Mouse (Mus musculus): Measurements from ENCODE around the gene Rassf3. TPM values are rescaled to one million over a fixed set of nuclear protein-coding genes. Genes with fewer than 3 reads are reported as not detected.
A peak's percentile ranks its signal among the peaks of the same experiment; 100 is the strongest.

The Rassf3 gene
- polyA plus RNA-seq, 1 experiment, result 2.0 TPM

DNA sequence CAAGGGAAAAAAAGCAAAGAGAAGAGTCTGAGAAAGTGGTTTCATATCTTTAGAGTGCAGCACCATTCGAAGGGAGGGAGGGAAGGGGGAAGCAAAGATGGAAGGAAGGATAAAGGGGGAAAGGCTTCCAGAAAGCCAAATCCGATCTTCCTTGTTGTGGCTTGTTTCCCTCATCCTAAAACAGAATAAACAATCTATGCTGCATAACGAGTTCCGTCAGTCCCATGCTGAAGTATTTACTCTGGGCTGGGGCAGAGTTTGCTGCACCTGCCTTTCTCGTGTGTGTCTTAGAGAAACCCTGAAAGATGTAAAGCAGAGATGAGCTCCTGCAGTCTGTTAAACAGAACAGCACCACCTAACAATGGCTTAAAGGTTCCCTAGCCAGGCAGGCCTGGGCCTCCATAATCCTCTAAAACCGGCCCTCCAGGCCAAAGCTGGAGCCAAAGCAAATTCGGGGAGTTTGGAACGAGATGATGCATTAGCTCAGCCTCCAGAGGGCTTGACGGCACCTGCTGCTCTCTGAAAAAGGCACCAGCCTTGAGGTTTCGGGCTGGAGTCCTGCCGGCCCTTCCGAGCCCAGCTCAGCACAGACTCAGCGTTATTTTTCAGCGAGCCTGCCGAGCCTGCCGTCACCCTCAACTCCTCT, 43.4 kb downstream of the Rassf3 start:
- Histone ChIP-seq H3K27me3 (ENCODE audit: control insufficient read depth, insufficient read depth, low read length) (no peaks in the 10 kb centered on the region), H3K27ac (ENCODE audit: control insufficient read depth, insufficient read depth, low read depth, low read length) (no peak overlapping the region), H3K4me3 (ENCODE audit: control insufficient read depth, low read depth, low read length) (no peak overlapping the region), H3K36me3 (ENCODE audit: control insufficient read depth, insufficient read depth, low read length) (no peaks in the 10 kb centered on the region), H3K4me1 (ENCODE audit: control insufficient read depth, insufficient read depth, low read length) (peaks cover 2% of the 10 kb centered on the region; the same call in 1 of the 2 replicates)
- TF ChIP-seq CTCF (IDR thresholded peaks at IDR 0.05; ENCODE audit: control insufficient read depth, insufficient read depth, insufficient replicate concordance, low read depth, low read length), result no peak
- no peak for TF ChIP-seq POLR2A (IDR thresholded peaks at IDR 0.05; ENCODE audit: control insufficient read depth, low read depth, low read length)

DNA sequence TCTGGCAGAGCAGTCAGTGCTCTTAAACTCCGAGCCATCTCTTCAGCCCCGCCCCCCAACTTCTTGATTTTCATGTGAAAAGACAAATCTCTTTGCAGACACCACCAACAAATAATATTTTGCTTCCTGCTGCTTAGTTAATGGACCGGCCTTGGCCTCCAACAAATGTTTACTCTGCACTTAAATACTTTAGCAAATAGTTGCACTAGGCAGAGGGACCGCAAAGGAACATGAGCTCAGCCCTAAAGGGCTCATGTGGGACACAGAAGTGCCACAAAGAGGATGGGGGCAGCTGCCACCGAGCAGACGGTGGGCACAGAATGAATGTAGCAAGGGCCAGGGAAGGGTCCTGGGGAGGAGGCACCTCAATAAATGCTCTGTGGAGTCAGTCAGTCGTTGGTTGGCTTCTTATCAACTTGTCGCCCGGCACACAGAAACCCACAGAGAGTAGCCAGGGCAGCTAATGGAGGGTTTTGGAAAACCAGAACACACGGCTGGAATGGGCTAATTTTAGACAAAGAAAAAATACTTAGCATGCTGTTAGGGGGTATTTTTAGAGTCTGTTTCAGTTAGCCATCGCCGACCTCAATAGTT, 44.0 kb downstream of the Rassf3 start:
- peak overlapping the region; percentile 63; the same call in 1 of the 2 replicates for H3K27ac ChIP-seq (ENCODE audit: control insufficient read depth, insufficient read depth, low read depth, low read length)

DNA sequence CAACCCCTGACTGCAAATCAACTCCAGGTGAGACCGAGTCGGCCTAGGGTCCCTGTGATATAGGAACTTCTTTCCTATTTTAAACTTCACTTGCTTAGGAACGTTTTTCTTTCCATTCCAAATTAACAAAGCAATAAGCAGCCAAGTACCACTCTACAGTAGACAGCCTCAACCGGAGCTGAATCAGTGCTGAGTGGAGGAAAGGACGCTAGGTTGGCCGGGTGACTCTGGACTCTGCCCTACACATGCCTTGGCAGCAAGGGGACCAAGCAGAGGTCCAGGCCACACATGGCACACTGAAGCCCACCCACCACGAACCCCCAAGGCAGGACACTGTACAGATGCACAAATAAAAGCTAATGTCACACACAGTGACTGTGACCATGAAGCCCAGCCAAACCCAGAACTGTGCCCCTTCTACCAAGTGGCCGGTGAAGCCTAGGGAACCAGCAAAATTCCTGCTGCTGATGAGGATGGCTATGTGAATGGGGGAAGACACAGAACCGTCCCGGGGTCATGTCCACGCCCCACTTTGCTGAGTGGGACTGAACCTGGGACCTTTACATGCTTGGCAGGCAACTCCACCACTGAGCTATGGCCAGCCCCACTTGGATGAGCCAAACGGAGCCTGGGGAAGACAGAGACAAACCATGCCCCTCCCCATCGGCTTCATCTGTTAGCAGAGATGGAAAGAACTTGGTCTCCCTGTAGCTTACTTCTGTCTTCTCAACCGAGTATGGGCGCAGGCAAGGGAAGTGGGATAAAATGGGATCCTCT, 45.2 kb downstream of the Rassf3 start:
- no peak overlapping the region for H3K4me3 ChIP-seq (ENCODE audit: control insufficient read depth, low read depth, low read length)
- peaks cover 2% of the 10 kb centered on the region; the same call in 1 of the 2 replicates for H3K4me1 ChIP-seq (ENCODE audit: control insufficient read depth, insufficient read depth, low read length)
- TF ChIP-seq POLR2A (IDR thresholded peaks at IDR 0.05; ENCODE audit: control insufficient read depth, low read depth, low read length), result no peak
- TF ChIP-seq CTCF (IDR thresholded peaks at IDR 0.05; ENCODE audit: control insufficient read depth, insufficient read depth, insufficient replicate concordance, low read depth, low read length), result no peak

More for the DNA sequence above, 44.0 kb downstream of the Rassf3 start:
- no peak for TF ChIP-seq CTCF (IDR thresholded peaks at IDR 0.05; ENCODE audit: control insufficient read depth, insufficient read depth, insufficient replicate concordance, low read depth, low read length)
- TF ChIP-seq POLR2A (IDR thresholded peaks at IDR 0.05; ENCODE audit: control insufficient read depth, low read depth, low read length), result no peak
- H3K27me3 ChIP-seq (ENCODE audit: control insufficient read depth, insufficient read depth, low read length), result no peaks in the 10 kb centered on the region
- H3K4me1 ChIP-seq (ENCODE audit: control insufficient read depth, insufficient read depth, low read length), result peaks cover 2% of the 10 kb centered on the region; the same call in 1 of the 2 replicates
- no peaks in the 10 kb centered on the region for H3K36me3 ChIP-seq (ENCODE audit: control insufficient read depth, insufficient read depth, low read length)
- no peak overlapping the region for H3K4me3 ChIP-seq (ENCODE audit: control insufficient read depth, low read depth, low read length)

DNA sequence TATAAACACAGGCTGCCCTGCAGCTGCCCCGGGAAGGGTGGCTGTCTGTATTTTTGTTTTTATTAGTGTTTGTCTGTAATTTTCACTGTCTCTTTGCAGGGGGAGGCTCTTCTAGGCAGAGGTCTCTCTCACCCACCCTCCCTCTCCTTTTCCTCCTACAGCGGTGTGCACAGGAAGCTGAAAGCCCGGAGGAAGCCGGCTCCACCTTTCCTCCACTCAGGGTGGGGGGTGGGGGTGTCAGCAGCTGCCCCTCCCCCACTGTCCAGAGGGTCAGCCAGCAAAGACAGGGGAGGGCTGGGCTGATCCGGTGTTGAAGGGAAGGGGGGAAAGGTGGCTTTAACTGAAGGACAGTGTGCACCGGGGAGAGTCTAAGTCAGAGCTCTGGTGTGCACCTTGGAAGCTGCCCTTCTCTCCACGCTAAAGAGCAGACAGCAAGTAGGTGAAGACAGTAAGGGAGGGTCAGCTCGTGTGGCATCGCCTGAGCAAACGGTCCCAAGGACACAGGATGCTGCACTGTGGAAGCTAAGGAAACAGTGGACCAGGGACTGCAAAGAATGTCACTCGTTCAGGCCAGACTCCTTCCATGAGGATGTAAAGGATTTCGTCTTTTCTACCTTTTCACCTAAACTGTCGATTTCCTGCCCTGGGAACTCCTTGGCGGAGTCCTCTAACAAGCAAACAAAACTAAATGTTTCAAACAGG, 46.0 kb downstream of the Rassf3 start:
- Histone ChIP-seq H3K36me3 (ENCODE audit: control insufficient read depth, insufficient read depth, low read length) (no peaks in the 10 kb centered on the region), H3K27me3 (ENCODE audit: control insufficient read depth, insufficient read depth, low read length) (no peaks in the 10 kb centered on the region), H3K4me1 (ENCODE audit: control insufficient read depth, insufficient read depth, low read length) (no peaks in the 10 kb centered on the region; the same call in 1 of the 2 replicates), H3K27ac (ENCODE audit: control insufficient read depth, insufficient read depth, low read depth, low read length) (no peak overlapping the region), H3K4me3 (ENCODE audit: control insufficient read depth, low read depth, low read length) (no peak overlapping the region)
- TF ChIP-seq CTCF (IDR thresholded peaks at IDR 0.05; ENCODE audit: control insufficient read depth, insufficient read depth, insufficient replicate concordance, low read depth, low read length), result no peak
- TF ChIP-seq POLR2A (IDR thresholded peaks at IDR 0.05; ENCODE audit: control insufficient read depth, low read depth, low read length), result no peak

More for the DNA sequence above, 45.2 kb downstream of the Rassf3 start:
- 0 out of 2 replicates have a peak overlapping the region, but pooled peaks have one; percentile 43 for H3K27ac ChIP-seq (ENCODE audit: control insufficient read depth, insufficient read depth, low read depth, low read length)
- H3K36me3 ChIP-seq (ENCODE audit: control insufficient read depth, insufficient read depth, low read length), result no peaks in the 10 kb centered on the region
- H3K27me3 ChIP-seq (ENCODE audit: control insufficient read depth, insufficient read depth, low read length), result no peaks in the 10 kb centered on the region

DNA sequence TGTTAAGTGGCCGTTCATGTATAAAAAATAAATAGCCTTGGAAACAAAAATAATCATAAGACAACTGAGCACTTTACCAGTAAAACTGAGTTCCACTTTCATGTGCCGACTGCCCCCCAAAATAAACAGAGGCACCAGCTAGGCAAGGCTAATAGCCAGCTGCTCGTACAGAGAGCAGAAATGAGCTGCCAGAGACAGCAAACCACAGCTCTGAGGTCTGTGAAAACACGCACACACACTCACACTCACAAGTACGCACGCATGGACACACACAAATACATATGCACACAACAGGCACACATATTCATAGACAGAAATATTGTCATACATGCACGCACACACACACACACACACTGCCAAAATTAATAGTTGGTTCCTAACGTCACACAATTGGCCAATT, 46.6 kb downstream of the Rassf3 start:
- no peaks in the 10 kb centered on the region for H3K27me3 ChIP-seq (ENCODE audit: control insufficient read depth, insufficient read depth, low read length)
- no peaks in the 10 kb centered on the region for H3K36me3 ChIP-seq (ENCODE audit: control insufficient read depth, insufficient read depth, low read length)
- H3K4me1 ChIP-seq (ENCODE audit: control insufficient read depth, insufficient read depth, low read length), result no peaks in the 10 kb centered on the region; the same call in 1 of the 2 replicates
- no peak for TF ChIP-seq POLR2A (IDR thresholded peaks at IDR 0.05; ENCODE audit: control insufficient read depth, low read depth, low read length)
- no peak for TF ChIP-seq CTCF (IDR thresholded peaks at IDR 0.05; ENCODE audit: control insufficient read depth, insufficient read depth, insufficient replicate concordance, low read depth, low read length)
- no peak overlapping the region for H3K4me3 ChIP-seq (ENCODE audit: control insufficient read depth, low read depth, low read length)
- H3K27ac ChIP-seq (ENCODE audit: control insufficient read depth, insufficient read depth, low read depth, low read length), result no peak overlapping the region

DNA sequence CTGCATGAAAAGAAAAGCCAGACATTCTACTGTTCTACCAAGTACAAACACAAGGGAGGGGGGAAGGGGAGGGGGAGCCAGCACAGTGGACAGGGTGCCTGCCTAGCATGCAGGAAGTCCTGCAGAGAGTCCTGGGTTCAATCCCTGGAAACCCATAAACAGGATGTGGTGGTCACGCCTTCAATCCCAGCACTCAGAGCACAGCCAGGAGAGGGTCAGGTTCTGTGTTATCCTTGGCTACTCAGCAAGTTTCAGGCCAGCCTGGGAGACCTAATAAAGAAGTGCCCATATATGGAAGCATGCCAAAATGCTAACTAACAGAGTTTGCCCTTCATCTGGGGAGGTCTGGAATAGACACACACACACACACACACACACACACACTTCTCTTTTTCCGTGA, 47.1 kb downstream of the Rassf3 start:
- H3K27ac ChIP-seq (ENCODE audit: control insufficient read depth, insufficient read depth, low read depth, low read length), result no peak overlapping the region
- H3K4me3 ChIP-seq (ENCODE audit: control insufficient read depth, low read depth, low read length), result no peak overlapping the region
- no peaks in the 10 kb centered on the region; the same call in 1 of the 2 replicates for H3K4me1 ChIP-seq (ENCODE audit: control insufficient read depth, insufficient read depth, low read length)
- H3K27me3 ChIP-seq (ENCODE audit: control insufficient read depth, insufficient read depth, low read length), result no peaks in the 10 kb centered on the region
- TF ChIP-seq POLR2A (IDR thresholded peaks at IDR 0.05; ENCODE audit: control insufficient read depth, low read depth, low read length), result no peak
- no peak for TF ChIP-seq CTCF (IDR thresholded peaks at IDR 0.05; ENCODE audit: control insufficient read depth, insufficient read depth, insufficient replicate concordance, low read depth, low read length)
- H3K36me3 ChIP-seq (ENCODE audit: control insufficient read depth, insufficient read depth, low read length), result no peaks in the 10 kb centered on the region
